ENCODE assay signal across 10 mouse cellular contexts in genomic region chr1:149960251-149960650, GRCm38 (mm10). TPM values are rescaled to one million over a fixed set of nuclear protein-coding genes. Genes with fewer than 3 reads are reported as not detected.
DNase-seq lines count a peak whose midpoint lies in the region; ATAC-seq and TF ChIP-seq lines count a peak whose summit lies in the region.
"Had no signal": no experiment of that assay in that cellular context is flagged by ENCODE, and none has a peak within 500 bp of the region (broad histone marks: within the 10 kb centered on the region; RNA-seq: fewer than 3 reads in every experiment).

No protein-coding gene starts in this region.

- H3K27me3 ChIP-seq in kidney, embryonic 15.5 days: no peaks in the 10 kb centered on the region
- H3K27me3 ChIP-seq in embryonic facial prominence, embryonic 15.5 days: no peaks in the 10 kb centered on the region
- no peaks in the 10 kb centered on the region for H3K27me3 ChIP-seq in liver, embryonic 16.5 days (ENCODE audit: control insufficient read depth, insufficient read depth, low read depth, low read length)
- no peaks in the 10 kb centered on the region for H3K27me3 ChIP-seq in midbrain, embryonic 14.5 days (ENCODE audit: control insufficient read depth, insufficient read depth, low read length)
- H3K27me3 ChIP-seq: hindbrain, embryonic 12.5 days had no signal

- no peak for TF ChIP-seq CTCF in bone marrow, adult 2 months (IDR thresholded peaks at IDR 0.05; ENCODE audit: control insufficient read depth, insufficient read depth, low read length)

- H3K9me3 ChIP-seq in kidney, embryonic 15.5 days (replicated peaks): no peaks in the 10 kb centered on the region
- no peaks in the 10 kb centered on the region for H3K9me3 ChIP-seq in embryonic facial prominence, embryonic 15.5 days (replicated peaks)
- H3K9me3 ChIP-seq in liver, embryonic 16.5 days (replicated peaks; ENCODE audit: control insufficient read depth, low read length): no peaks in the 10 kb centered on the region
- no peaks in the 10 kb centered on the region for H3K9me3 ChIP-seq in midbrain, embryonic 14.5 days (ENCODE audit: control insufficient read depth, low read length)
- H3K9me3 ChIP-seq: hindbrain, embryonic 12.5 days; midbrain, embryonic 10.5 days had no signal

- no peak for ATAC-seq in kidney, embryonic 15.5 days (replicated peaks; ENCODE audit: low FRiP score)
- no peak for ATAC-seq in embryonic facial prominence, embryonic 15.5 days (ENCODE audit: insufficient number of reproducible peaks, low FRiP score, low TSS enrichment, low read depth)
- no peak for ATAC-seq in liver, embryonic 16.5 days (ENCODE audit: low read depth)
- no peak for ATAC-seq in inflammation-experienced regulatory T-cells, adult 6 months
- ATAC-seq in midbrain, embryonic 14.5 days (ENCODE audit: low FRiP score, low TSS enrichment): no peak
- ATAC-seq: forebrain, embryonic 16.5 days had no signal

- no peak overlapping the region for H3K9ac ChIP-seq in kidney, embryonic 15.5 days
- H3K9ac ChIP-seq in embryonic facial prominence, embryonic 15.5 days: no peak overlapping the region
- peak overlapping the region; percentile 77; the same call in 1 of the 2 replicates for H3K9ac ChIP-seq in liver, embryonic 16.5 days (ENCODE audit: low read depth, low read length)
- H3K9ac ChIP-seq in midbrain, embryonic 14.5 days (replicated peaks; ENCODE audit: low read length): no peak overlapping the region

- TF ChIP-seq POLR2A in bone marrow, adult 2 months (IDR thresholded peaks at IDR 0.05; ENCODE audit: borderline replicate concordance, control insufficient read depth, low read depth, low read length): no peak

- no peak for DNase-seq in kidney, postnatal 25 days
- DNase-seq in midbrain, embryonic 14.5 days: no peak

- H3K4me2 ChIP-seq in kidney, embryonic 15.5 days: peak overlapping the region; percentile 72
- peak overlapping the region; percentile 60 for H3K4me2 ChIP-seq in embryonic facial prominence, embryonic 15.5 days (replicated peaks)
- H3K4me2 ChIP-seq in liver, embryonic 16.5 days (ENCODE audit: low read depth, low read length): peak overlapping the region; percentile 72
- H3K4me2 ChIP-seq in midbrain, embryonic 14.5 days (ENCODE audit: low read length): no peak overlapping the region

- H3K27ac ChIP-seq in kidney, embryonic 15.5 days: peak overlapping the region; percentile 96
- H3K27ac ChIP-seq in bone marrow, adult 2 months (ENCODE audit: control insufficient read depth, insufficient read depth, low read depth, low read length, poor library complexity): no peak overlapping the region
- H3K27ac ChIP-seq in embryonic facial prominence, embryonic 15.5 days (replicated peaks): no peak overlapping the region
- H3K27ac ChIP-seq in liver, embryonic 16.5 days (ENCODE audit: low read length): peak overlapping the region; percentile 88; the same call in 1 of the 2 replicates
- no peak overlapping the region for H3K27ac ChIP-seq in midbrain, embryonic 14.5 days (replicated peaks; ENCODE audit: low read depth, low read length)

- peaks cover 1% of the 10 kb centered on the region; the same call in 1 of the 2 replicates for H3K4me1 ChIP-seq in kidney, embryonic 15.5 days
- no peaks in the 10 kb centered on the region; the same call in 1 of the 2 replicates for H3K4me1 ChIP-seq in bone marrow, adult 2 months (ENCODE audit: control insufficient read depth, insufficient read depth, low read length)
- H3K4me1 ChIP-seq in embryonic facial prominence, embryonic 15.5 days: peaks cover under 1% of the 10 kb centered on the region; the same call in 1 of the 2 replicates
- H3K4me1 ChIP-seq in liver, embryonic 16.5 days (ENCODE audit: control insufficient read depth, low read depth, low read length): no peaks in the 10 kb centered on the region; the same call in 1 of the 2 replicates
- H3K4me1 ChIP-seq in midbrain, embryonic 14.5 days (ENCODE audit: control insufficient read depth, insufficient read depth, low read length): no peaks in the 10 kb centered on the region

- H3K36me3 ChIP-seq in kidney, embryonic 15.5 days: no peaks in the 10 kb centered on the region
- no peaks in the 10 kb centered on the region for H3K36me3 ChIP-seq in embryonic facial prominence, embryonic 15.5 days
- no peaks in the 10 kb centered on the region for H3K36me3 ChIP-seq in liver, embryonic 16.5 days (ENCODE audit: control insufficient read depth, insufficient read depth)
- H3K36me3 ChIP-seq in midbrain, embryonic 14.5 days (ENCODE audit: control insufficient read depth, insufficient read depth, low read length): no peaks in the 10 kb centered on the region
- H3K36me3 ChIP-seq: hindbrain, embryonic 12.5 days; midbrain, embryonic 10.5 days had no signal

- 93% methylated on average over 4 of the region's 4 CpGs for WGBS in kidney, embryonic 15.5 days
- 64% methylated on average over 4 of the region's 4 CpGs for WGBS in bone marrow, adult 2 months
- WGBS in embryonic facial prominence, embryonic 15.5 days: 94% methylated on average over 4 of the region's 4 CpGs
- 63% methylated on average over 4 of the region's 4 CpGs for WGBS in liver, embryonic 16.5 days (ENCODE audit: insufficient replicate concordance)
- WGBS in midbrain, embryonic 14.5 days: 97% methylated on average over 4 of the region's 4 CpGs

- peak overlapping the region; percentile 59 for H3K4me3 ChIP-seq in kidney, embryonic 15.5 days (replicated peaks)
- H3K4me3 ChIP-seq in bone marrow, adult 2 months (replicated peaks; ENCODE audit: control insufficient read depth, low read depth, low read length): peak overlapping the region; percentile 56
- H3K4me3 ChIP-seq in embryonic facial prominence, embryonic 15.5 days (replicated peaks): peak overlapping the region; percentile 54
- peak overlapping the region; percentile 74 for H3K4me3 ChIP-seq in liver, embryonic 16.5 days (ENCODE audit: low read depth, low read length)
- no peak overlapping the region for H3K4me3 ChIP-seq in midbrain, embryonic 14.5 days (replicated peaks; ENCODE audit: low read depth, low read length)

RNA-seq across cellular contexts. Expression of gene Pla2g4a, which starts 0.8 kb away (rescaled TPM):
- polyA plus RNA-seq in kidney, embryonic 15.5 days (2015; fragmentation: Nextera tagmentation; extraction: Ambion mirVana): 38.9 and 42.0 TPM in 2 replicates
- polyA plus RNA-seq in bone marrow, adult 2 months (2011; ENCODE audit: insufficient read depth, insufficient read length, low replicate concordance, missing spikeins): 8.5 and 15.3 TPM in 2 replicates
- polyA plus RNA-seq in embryonic facial prominence, embryonic 15.5 days (2015; fragmentation: Nextera tagmentation; extraction: Ambion mirVana): 20.0 and 20.1 TPM in 2 replicates
- 5.4 and 5.7 TPM in 2 replicates for polyA plus RNA-seq in liver, embryonic 16.5 days (2015; fragmentation: Nextera tagmentation; extraction: Ambion mirVana)
- under 1 TPM in 1 of 3 experiments, not detected in 2; 0.58 TPM for polyA plus RNA-seq in inflammation-experienced regulatory T-cells, adult 6 months (2017; shearing (Covaris generic))
- 0.19 and 1.0 TPM in 2 replicates for polyA plus RNA-seq in midbrain, embryonic 14.5 days (2014; fragmentation: Nextera tagmentation; extraction: Ambion mirVana)

Comparison
In these comparisons a context has a peak if more than half of its experiments do, and no peak if none do; other contexts are left out.
1. H3K27ac ChIP-seq: peak in kidney, embryonic 15.5 days (single experiment) and liver, embryonic 16.5 days (single experiment); none in bone marrow, adult 2 months (single experiment), embryonic facial prominence, embryonic 15.5 days (single experiment) and midbrain, embryonic 14.5 days (single experiment).